Mouse (Mus musculus): ENCODE measurements at regions not wholly inside any gene's neighbourhood (a gene's known extent, or its start where the extent isn't known, plus 50 kb on each side); places are given as distances from the start of the nearest gene placed in this dataset.

GRCm38 (mm10) chr10:91734691-91735090 lies 553.6 kb upstream of the Tmpo start:
- DNase-seq (ENCODE audit: low read depth), result no peak

GRCm38 (mm10) chr10:91732007-91732589 lies 551.0 kb upstream of the Tmpo start:
- no peak for DNase-seq (ENCODE audit: low read depth)

- no peak for DNase-seq (ENCODE audit: low read depth)
Observed at GRCm38 (mm10) chr10:91730062-91730461, 548.9 kb upstream of the Tmpo start.

GRCm38 (mm10) chr10:91719561-91720371 lies 538.7 kb upstream of the Tmpo start:
- no peak for DNase-seq (ENCODE audit: low read depth)

GRCm38 (mm10) chr10:91716604-91717003 lies 535.5 kb upstream of the Tmpo start:
- no peak for DNase-seq (ENCODE audit: low read depth)

- DNase-seq (ENCODE audit: low read depth), result no peak
Observed at GRCm38 (mm10) chr10:91714648-91715047, 533.5 kb upstream of the Tmpo start.

- DNase-seq (ENCODE audit: low read depth), result no peak
Observed at GRCm38 (mm10) chr10:91713529-91713928, 532.4 kb upstream of the Tmpo start.

GRCm38 (mm10) chr10:91706816-91707215 lies 525.7 kb upstream of the Tmpo start:
- DNase-seq (ENCODE audit: low read depth), result no peak

- DNase-seq (ENCODE audit: low read depth), result no peak
Observed at GRCm38 (mm10) chr10:91704751-91705150, 523.6 kb upstream of the Tmpo start.

- no peak for DNase-seq (ENCODE audit: low read depth)
Observed at GRCm38 (mm10) chr10:91701822-91702221, 520.7 kb upstream of the Tmpo start.

GRCm38 (mm10) chr10:91686082-91686618 lies 505.0 kb upstream of the Tmpo start:
- no peak for DNase-seq (ENCODE audit: low read depth)

- DNase-seq (ENCODE audit: low read depth), result no peak
Observed at GRCm38 (mm10) chr10:91685164-91686027, 504.3 kb upstream of the Tmpo start.

GRCm38 (mm10) chr10:91679641-91680040 lies 498.5 kb upstream of the Tmpo start:
- DNase-seq (ENCODE audit: low read depth), result no peak

GRCm38 (mm10) chr10:91637911-91638310 lies 456.8 kb upstream of the Tmpo start:
- no peak for DNase-seq (ENCODE audit: low read depth)

GRCm38 (mm10) chr10:91628672-91629071 lies 447.6 kb upstream of the Tmpo start:
- DNase-seq (ENCODE audit: low read depth), result no peak

- DNase-seq (ENCODE audit: low read depth), result no peak
Observed at GRCm38 (mm10) chr10:91622281-91622680, 441.2 kb upstream of the Tmpo start.

GRCm38 (mm10) chr10:91613794-91614479 lies 432.8 kb upstream of the Tmpo start:
- no peak for DNase-seq (ENCODE audit: low read depth)

GRCm38 (mm10) chr10:91612052-91612451 lies 430.9 kb upstream of the Tmpo start:
- no peak for DNase-seq (ENCODE audit: low read depth)

GRCm38 (mm10) chr10:91594891-91595290 lies 413.8 kb upstream of the Tmpo start:
- no peak for DNase-seq (ENCODE audit: low read depth)

GRCm38 (mm10) chr10:91593378-91593777 lies 412.3 kb upstream of the Tmpo start:
- DNase-seq (ENCODE audit: low read depth), result no peak

GRCm38 (mm10) chr10:91591845-91592244 lies 410.7 kb upstream of the Tmpo start:
- DNase-seq (ENCODE audit: low read depth), result no peak

GRCm38 (mm10) chr10:91591398-91591811 lies 410.3 kb upstream of the Tmpo start:
- no peak for DNase-seq (ENCODE audit: low read depth)
